Mouse (Mus musculus) gastrocnemius, adult 18-20 months (tissue): Measurements from ENCODE around the gene Elmod2. TPM values are rescaled to one million over a fixed set of nuclear protein-coding genes. Genes with fewer than 3 reads are reported as not detected.
"Not testable (repeated sequence)": the region's sequence is repeated elsewhere in the genome, so short reads cannot be mapped to it uniquely, and the experiment has no call there.

Experiments
- DNase-seq: peaks from one replicate; pipeline ENCODE4 v3.0.0; 2021; ENCODE audit warnings: low spot score
- long read RNA-seq, 2 experiments: library from polyadenylated mRNA; stranded (forward); transcript quantifications; one replicate each; pipeline ENCODE4 v2.0.0; 2021
- total RNA-seq, 2 experiments: library from RNA; stranded (reverse); gene quantifications; 2 replicates each; pipeline ENCODE4 v1.2.3; 2021

The Elmod2 gene
- total RNA-seq = 1 to 10 TPM; 5.2 to 6.9 TPM
- long read RNA-seq, experiment 1, full-length matches to known transcripts = 4 of 4 reads
- long read RNA-seq, experiment 1, partial matches to known transcripts = 0 of 4 reads
- long read RNA-seq, experiment 1, other reads (novel, unspliced or antisense) = 0 of 4 reads
- long read RNA-seq, experiment 2, full-length matches to known transcripts = 4 of 6 reads
- long read RNA-seq, experiment 2, partial matches to known transcripts = 0 of 6 reads
- long read RNA-seq, experiment 2, other reads (novel, unspliced or antisense) = 2 of 6 reads

DNA sequence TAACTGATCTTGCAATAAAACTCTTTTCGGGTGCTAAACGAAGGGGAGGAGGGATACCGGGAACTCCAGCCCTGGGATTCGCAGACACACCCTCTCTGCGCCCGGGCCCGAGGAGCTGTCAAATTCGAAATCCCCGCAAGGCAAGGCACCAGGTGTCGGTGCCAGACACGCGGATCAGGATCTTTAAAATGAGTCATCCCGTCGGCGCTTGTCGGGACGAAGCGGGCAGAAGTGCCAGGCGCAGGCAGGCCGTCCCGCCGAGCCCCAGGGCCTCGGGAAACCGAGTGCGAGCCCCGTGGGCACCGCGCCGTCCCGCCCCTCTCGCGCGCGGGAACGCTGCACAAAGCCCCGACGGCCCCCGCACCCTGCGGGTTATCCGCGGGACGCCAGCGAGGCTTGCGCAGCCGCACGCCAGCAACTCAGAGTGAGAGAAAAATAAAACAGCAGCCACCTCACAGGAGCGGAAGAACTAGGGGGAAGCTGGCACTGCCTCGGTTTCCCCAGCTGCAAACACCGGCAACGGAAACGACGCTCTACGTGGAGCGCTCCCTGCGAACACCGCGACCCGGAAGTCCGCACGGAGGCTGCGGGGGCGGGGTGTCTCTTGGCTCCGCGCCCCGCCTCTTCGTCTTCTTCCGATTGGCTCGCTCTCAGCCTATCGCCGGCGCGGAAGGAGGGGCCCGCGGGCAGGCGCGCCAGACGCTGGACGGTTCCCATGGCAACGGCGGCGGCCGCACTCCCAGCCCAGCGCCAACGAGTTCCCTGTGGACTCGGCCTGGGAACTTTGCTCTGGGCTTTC, at the start of gene Elmod2:
TSS of gene Elmod2 (minus strand) at position 588 of the 799 bp plus-strand sequence.
- DNase-seq = peak; percentile 96

DNA sequence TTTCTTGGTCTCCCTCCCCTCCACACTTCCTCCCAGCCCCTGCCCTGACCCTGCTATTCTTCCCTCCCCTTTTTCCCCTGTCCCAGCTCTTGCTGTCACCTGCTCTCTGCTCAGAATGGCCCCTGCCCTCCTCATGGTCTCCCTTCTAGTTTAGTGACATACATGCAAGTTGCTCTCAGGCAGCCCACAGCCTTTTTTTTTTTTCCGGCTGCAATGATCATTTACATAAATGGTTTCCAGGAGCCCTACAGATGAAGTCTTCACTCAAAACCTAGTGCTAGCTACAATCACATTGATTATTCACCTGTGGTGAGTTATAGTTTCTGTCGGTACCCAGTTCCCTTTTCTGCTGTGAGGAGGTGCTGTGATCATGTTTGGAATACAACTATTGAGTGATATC, 48.7 kb upstream of the Elmod2 start:
- DNase-seq = no peak

DNA sequence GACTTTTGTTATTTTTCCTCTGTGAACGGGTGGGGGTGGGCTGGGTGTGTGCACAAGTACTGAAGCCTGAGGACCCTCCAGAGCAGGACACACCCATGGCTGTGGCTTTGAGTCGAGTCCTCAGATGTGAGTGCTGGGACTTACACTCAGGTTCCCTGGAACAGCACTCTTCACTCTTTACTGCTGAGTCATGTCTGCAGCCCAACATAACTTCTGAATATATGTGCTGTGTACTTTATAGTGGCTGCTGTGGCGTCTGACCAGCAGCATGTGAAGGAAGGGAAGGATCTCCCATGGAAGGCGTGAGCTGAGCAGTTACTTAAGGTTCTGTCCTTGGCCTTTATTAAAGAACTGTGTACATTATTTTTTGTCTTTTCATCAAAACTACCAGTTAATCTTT, 47.9 kb upstream of the Elmod2 start:
- DNase-seq = no peak

DNA sequence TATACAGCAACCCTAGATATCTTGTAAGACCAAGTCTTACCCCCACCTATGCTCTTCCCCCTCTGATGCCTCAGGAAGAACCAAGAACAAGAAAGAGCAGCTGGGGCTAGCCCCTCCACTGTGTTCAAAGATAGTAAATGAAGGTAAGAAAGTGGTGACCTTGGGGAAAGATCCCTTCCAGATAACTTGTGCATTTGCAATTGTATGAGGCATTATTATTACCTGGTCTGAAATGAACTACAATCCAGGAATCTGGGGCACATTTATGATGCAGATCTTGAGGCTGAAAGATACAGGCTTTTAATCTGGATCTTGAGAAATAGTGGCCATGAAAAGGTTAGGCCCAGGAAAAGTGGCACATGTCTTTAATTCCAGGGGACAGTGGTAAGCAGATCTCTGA, 44.9 kb upstream of the Elmod2 start:
- DNase-seq = no peak

DNA sequence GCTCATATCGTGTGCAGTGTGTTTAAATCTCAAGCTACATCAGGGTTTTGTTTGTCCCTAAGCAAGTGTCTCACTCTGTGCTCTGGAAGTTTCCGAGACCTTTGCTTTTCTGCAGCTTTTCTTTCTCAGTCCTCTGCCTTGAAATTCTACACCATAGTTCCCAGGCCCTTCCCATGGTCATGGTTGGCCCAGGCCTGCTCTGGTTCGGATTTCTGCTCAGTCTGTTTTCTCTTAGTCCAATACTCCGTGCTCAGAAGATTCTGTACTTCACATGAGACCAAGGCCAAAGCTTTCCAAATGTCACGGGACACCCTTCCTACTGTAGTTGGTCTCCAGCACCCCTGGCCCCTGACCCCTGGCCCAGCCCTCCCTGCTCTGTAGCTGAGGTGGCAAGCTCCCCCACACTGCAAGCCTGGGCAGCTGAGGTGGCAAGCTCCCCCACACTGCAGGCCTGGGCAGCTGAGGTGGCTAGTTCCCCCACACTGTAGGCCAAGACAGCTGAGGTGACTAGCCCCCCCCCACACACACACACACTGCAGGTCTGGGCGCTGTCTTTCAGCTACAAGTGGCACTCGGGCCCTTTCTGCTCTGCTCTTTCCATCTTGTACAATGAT, 31.0 kb upstream of the Elmod2 start:
- peak; percentile 3 for DNase-seq

DNA sequence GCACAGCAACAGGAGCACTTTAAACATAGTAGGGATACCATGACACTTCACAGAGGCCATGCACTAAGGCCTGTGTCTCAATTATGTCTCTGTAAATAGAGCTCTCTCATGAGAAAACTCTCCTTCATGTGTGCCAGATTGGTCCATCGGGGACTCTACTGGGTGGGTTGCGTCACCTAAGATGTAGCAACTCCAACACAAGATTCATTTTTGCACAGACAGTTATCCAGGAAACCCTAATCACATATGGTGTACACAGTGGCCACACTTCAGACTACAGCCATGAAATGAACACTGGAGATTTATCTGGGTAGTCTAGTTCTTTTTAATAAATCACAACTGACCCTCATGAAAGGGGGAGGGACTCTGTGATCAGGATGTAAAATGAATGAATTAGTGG, 19.0 kb upstream of the Elmod2 start:
- no peak for DNase-seq

DNA sequence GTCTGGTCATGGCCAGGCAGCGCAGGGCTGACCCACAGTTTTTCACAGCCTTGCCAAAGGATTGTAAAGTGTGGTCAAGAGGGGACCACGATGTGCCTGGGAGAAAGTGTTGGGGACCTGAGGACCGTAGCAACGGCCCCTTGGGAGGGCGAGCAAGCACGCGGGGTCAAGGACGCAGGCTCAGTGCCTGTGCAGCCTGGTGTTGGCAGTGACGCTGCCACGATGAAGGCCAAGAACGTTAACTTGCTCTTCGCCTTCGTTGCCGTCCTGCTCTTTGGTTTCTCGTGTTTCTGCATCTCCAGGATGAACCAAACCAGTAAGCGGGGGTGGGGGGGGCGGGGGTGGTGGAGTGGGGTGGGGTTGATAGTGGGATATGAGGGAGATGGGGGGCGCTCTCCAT, 16.0 kb upstream of the Elmod2 start, which contains the start of gene Mgat4d:
TSS of gene Mgat4d (plus strand) at position 209 of the 400 bp plus-strand sequence.
- no peak for DNase-seq

DNA sequence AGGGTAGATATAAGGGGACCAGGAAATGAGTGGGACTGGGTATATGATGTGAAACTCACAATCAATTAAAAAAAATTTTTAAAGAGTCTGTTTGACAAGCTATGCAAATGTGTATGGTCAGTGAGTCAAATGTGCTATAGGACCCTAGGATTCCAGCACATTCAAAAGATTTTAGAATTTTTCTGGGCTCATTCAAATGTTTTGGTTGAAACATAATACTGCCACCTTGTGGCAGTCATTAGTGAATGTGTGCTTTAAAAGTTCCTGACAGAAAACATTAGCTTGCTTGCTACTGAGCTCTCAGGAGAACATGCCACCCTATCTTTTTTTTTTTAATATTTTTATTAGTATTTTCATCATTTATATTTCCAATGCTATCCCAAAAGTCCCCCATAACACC, 10.4 kb upstream of the Elmod2 start:
- no peak for DNase-seq

DNA sequence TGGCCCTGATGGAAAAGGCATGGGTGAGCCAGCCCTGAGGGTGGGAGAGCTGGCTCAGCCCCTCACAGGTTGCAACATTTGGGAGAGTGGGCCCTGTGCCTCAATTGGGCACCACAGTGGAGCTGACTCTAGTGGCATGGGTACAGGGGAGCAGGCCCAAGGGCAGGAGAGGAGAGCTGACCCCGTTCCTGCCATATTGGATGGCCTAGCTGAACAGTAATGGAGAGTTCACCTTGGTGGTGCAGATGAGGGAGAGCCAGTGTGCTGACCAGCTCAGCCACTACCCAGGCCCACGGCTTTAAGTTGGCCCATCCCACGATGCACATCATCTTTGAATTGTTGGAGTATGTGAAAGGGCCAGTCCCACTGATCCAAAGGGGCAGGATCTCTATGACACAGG, 9.8 kb upstream of the Elmod2 start:
- no peak for DNase-seq

DNA sequence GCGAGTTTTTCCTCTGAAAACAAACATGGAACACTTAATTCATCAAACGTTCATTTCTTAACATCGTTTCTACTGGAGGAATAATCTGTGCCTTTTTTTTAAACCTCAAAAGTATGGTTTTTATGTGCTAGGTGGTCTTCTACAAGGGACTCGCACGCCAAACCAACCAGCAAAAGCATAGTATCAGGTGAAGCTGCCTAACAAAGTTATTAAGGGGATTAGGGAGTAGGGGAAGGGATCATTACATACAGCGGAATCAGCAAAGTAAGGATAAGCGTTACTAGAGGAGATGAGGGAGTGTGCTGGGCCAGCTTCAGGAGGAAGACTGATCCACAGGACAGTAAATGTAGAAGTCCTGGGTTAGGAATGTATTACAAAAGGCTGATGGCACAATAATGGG, 578 bp upstream of the Elmod2 start:
- no peak for DNase-seq

DNA sequence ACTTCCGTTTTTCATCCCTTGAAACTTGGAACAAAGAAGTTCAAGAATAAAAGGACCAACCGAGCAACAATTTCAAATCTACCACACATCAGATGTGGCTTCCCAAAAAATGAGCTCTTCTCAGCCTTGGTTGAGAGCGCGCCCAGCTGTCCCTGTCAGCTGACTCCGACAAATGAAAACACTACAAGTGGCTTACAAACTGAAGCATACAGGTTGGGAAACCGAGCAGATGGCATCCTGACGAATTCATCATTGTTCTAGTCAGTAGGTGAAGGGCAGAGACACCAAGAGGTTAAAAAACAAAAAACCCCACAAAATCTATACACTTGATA, 753 bp downstream of the Elmod2 start:
- no peak for DNase-seq

DNA sequence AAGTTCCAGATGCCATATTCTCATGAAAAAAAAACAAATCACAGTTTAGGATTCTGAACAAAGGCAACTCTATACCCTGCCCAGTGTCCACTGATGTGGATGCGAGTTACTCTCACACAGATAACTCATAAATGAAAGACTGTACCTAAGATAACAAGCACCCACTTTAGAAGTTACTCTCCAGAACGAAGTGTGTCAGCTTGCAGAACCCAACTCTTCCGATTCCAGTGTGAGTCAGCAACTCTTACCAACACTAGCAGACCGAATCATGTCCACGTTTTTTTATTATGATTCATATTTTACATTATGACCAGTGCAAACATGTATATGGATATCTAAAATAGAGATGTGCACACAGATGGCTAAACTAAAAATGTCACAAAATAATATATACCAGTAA, 4.4 kb downstream of the Elmod2 start:
- no peak for DNase-seq

DNA sequence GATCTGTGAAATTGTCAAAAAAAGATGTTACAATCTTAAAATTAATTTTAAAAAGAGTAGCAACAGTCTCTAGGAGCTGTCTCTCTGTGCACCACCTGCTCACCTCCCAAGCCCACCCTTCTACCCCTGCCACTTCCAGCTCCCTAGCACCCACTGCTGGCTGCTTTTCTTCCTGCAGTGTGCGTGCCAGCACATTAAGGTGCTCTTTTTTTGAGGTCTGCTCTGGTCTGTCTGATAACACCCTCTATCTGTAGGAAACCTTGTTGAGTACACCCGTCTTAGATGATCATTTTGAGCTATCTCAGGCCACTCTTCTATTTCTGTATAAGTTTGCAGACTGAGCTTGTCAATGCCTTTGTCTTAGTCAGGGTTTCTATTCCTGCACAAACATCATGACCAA, 9.2 kb downstream of the Elmod2 start:
- DNase-seq = no peak

DNA sequence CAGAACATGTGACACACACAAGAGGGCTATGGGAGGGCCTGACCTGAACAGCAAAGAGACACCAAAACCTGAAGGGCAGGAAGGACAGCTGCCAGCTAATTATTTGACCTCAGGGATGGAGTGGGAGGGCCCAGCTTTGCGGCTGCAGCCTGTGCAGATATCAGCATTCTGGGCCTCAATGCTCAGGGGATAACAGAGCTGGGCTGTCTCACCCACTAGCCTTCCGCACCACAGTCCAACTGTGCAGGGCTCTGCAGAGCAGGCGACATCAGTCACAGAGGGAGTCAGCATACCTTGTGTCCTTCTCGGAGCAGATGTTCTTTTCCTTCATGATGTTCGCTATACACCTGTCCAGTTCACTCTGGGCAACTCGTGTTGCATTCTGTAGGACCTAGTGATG, 9.9 kb downstream of the Elmod2 start:
- DNase-seq = no peak

DNA sequence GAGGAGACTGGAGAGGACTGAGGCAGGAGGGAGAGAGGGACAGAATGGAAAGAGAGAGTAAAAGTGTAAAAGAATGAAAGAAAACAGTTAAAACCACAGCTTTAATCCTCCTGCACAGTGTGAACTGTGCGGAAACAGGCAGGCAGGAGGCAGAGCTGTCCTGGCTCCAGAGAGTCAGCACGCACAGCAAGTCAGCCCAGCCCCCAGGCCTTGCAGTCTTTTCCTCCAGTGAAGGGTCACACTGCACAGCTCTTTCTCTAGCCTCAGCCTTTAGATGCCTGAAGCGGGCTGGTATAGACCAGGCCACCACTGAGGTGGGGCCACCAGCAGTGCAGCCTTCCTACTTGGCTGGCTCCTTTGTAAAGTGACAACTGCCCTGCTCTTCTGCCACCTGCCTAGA, 11.7 kb downstream of the Elmod2 start:
- DNase-seq = no peak

DNA sequence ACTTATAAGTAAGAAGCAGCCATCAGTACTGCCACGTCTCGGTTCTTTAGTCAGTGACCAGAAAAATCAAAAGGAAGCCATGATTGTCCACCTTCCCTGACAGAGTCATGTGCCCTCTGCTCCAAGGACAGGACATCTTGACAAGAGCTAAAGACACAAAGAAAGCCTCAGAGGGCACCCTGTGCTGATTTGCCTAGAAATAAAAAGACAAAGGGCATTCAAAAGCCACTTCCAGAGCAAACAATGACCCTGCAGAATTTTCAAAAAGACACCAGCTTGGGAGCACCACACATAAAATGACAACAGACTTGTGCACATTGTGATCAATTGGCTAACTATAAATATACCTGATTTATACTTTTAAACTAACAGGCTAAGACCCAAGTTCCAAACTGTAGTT, 16.6 kb downstream of the Elmod2 start:
- no peak for DNase-seq

DNA sequence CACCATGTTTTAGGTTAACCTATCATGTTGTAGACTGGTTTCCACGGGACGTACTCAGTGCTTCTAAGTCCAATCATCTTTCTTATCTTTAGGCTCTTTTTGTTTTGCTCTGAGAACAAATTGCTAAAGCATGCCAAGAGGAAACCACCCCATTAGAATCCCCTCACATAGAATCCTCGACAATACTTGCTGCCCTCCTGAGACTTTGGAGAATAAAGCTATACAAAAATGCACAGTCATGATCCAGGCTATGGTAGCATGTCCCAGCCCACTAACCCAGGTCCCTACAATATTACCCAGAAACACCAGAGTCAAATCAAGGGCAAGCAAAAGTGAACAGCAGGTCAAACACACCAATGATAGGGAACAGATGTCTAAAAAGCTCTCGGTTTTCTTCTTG, 17.2 kb downstream of the Elmod2 start:
- DNase-seq = not testable (repeated sequence)

DNA sequence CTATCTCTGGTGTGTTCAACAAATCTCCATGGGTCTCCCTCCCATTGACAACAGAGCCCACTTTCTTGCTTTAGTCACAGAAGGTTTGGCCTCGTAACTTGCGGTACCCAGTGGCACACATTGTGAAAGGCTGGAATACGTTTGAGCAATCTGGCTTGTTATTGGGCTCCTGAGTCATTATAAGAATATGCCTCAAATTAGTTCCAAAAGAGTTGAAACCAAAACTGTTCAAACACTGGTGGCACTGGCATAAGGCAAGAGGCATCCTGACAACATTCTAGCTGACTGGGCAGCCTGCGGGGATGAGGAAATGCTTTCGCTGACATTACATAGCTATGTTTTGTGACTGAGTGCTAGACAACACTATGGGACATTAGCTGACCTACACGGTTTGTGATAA, 22.4 kb downstream of the Elmod2 start:
- no peak for DNase-seq

DNA sequence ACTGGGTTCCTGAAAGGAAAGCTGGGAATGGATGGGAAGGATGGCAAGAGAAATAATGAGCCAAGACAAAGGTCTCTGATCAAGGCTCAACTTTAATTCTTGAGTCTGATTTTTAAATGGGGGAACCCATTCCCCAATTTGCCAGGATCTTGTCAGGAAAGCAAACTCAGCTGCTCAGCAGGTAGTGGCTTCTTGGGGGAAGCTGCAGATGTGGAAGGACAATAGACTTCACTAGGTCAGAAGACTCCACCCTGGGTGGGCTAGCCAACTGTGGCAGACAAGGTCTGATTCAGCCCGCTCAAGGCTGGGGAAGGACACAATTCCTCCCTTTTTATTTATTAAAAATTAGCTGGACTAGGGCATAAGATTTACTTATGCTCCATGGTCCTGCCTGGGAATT, 27.3 kb downstream of the Elmod2 start:
- DNase-seq = no peak

DNA sequence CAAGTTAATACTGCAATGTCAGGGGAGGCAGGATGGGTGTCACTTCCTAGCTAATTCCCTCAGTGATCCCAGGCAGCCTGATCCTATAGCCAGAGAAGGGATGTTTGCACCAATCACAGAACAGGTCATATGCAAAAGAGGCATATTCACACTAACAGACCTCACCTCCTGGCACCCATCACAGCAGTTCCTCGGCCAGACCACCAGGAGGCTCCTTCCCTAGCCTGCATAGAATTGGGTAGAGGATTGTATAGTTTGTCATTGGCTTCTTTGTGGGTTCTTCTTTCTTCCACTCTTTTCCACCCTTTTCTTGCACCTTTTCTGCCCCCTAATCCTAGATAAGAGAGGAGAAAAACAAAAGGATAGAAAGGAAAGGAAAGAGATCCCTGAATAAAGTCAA, 32.2 kb downstream of the Elmod2 start:
- no peak for DNase-seq

DNA sequence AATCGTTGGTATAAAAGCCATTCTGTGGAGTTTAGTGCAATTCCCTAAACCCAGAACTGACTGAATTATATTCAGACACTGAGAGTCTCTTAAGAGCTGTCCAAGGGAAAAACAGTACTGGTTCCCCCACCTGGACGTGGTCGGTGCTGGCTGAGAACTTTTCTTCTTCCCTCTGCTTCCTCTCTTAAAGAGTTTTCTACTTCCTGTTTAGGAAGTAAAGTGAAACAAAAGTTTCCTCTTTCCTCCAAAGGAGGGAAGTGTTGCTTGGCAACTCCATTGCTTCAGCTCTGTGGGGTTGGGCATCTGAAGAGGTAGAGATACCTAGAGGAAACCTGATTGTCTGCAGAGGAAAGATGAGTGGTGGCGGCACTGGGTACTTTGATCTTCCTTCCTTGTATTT, 34.9 kb downstream of the Elmod2 start:
- no peak for DNase-seq

DNA sequence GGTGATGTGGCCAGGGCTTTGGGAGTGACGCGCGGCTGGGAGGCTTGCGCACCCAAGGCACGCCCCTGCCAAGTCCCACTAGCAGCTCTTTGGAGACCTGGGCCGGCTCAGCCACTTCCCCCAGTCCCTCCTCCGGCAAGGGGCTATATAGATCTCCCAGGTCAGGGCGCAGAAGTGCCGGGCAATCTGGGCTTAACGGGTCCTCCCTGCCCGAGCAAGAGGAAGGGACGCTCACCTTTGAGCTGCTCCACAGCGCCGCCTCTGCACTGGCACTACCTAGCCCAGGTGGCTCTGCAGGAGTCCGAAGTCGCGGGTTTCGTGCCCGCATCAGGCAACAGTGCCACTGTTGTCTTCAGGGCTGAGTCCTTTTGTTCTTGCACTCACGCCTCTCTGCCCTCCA, 42.1 kb downstream of the Elmod2 start, which contains the start of gene Ucp1:
TSS of gene Ucp1 (plus strand) at position 177 of the 400 bp plus-strand sequence.
- DNase-seq = no peak

DNA sequence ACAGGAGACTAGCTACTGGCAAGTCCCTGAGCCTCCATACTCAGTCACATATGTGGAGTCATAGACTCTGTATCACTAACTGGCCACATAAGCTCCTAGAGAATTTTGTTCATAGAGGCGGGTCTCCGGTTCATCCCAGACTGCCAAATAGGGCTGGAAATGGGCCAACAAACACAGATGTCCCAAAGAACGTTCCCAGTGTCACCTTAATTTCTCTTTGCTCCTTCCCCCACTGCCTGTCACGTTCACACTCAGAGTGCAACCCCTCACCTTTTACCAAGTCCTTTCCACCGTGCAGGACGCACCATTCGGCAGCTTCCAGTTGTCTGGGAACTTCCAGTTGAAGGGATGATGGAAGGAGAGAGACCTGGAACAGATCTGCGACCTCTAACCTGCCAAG, 46.9 kb downstream of the Elmod2 start:
- no peak for DNase-seq
